Mouse (Mus musculus) ES-Bruce4 (cell line): ENCODE measurements around the gene Lyrm4. TPM values are rescaled to one million over a fixed set of nuclear protein-coding genes. Genes with fewer than 3 reads are reported as not detected.

Source experiments
- H3K27ac ChIP-seq: 2 replicates; pipeline ENCODE4 v1.5.1; 2012; ENCODE audit warnings: low read length, inconsistent platforms; ENCODE audit not compliant: insufficient read depth
- H3K27me3 ChIP-seq: 2 replicates; pipeline ENCODE4 v1.6.1; 2012; ENCODE audit warnings: mild to moderate bottlenecking, low read length, inconsistent platforms; ENCODE audit not compliant: control insufficient read depth, poor library complexity, insufficient read depth, severe bottlenecking
- H3K36me3 ChIP-seq: 2 replicates; pipeline ENCODE4 v1.6.1; 2012; ENCODE audit warnings: inconsistent platforms, mild to moderate bottlenecking, low read length, moderate library complexity; ENCODE audit not compliant: control insufficient read depth, poor library complexity, insufficient read depth, severe bottlenecking
- H3K4me1 ChIP-seq: one replicate; pipeline ENCODE4 v1.8.1; 2011; ENCODE audit warnings: low read length; ENCODE audit not compliant: control insufficient read depth, insufficient read depth
- H3K4me3 ChIP-seq: 2 replicates; pipeline ENCODE4 v1.5.1; 2011; ENCODE audit warnings: low read depth, mild to moderate bottlenecking, low read length
- H3K9ac ChIP-seq: 2 replicates; pipeline ENCODE4 v1.6.1; 2012; ENCODE audit warnings: low read depth, mild to moderate bottlenecking, inconsistent platforms; ENCODE audit not compliant: poor library complexity, severe bottlenecking
- H3K9me3 ChIP-seq: replicated peaks from 2 replicates; pipeline ENCODE4 v1.6.1; 2012; ENCODE audit warnings: mild to moderate bottlenecking, low read length, inconsistent platforms; ENCODE audit not compliant: control insufficient read depth, poor library complexity, insufficient read depth, severe bottlenecking
- CTCF ChIP-seq: IDR thresholded peaks from one replicate; pipeline ENCODE4 v1.8.1; 2011; ENCODE audit warnings: low read depth, low read length
- EP300 ChIP-seq: IDR thresholded peaks from 2 replicates; pipeline ENCODE4 v1.6.1; 2011; ENCODE audit warnings: low read depth, low read length; ENCODE audit not compliant: insufficient read depth
- POLR2A ChIP-seq: IDR thresholded peaks from one replicate; pipeline ENCODE4 v1.8.1; 2011; ENCODE audit warnings: low read length; ENCODE audit not compliant: insufficient read depth
- polyA plus RNA-seq: library from polyadenylated mRNA; stranded (reverse); fragments of >200 nt; gene quantifications from 2 replicates; pipeline ENCODE4 v1.2.4, GENCODE M21; 2011; ENCODE audit warnings: low read depth; ENCODE audit not compliant: missing spikeins, insufficient read depth, insufficient read length

Gene Lyrm4
- polyA plus RNA-seq, 1 experiment = 8.5 TPM

DNA sequence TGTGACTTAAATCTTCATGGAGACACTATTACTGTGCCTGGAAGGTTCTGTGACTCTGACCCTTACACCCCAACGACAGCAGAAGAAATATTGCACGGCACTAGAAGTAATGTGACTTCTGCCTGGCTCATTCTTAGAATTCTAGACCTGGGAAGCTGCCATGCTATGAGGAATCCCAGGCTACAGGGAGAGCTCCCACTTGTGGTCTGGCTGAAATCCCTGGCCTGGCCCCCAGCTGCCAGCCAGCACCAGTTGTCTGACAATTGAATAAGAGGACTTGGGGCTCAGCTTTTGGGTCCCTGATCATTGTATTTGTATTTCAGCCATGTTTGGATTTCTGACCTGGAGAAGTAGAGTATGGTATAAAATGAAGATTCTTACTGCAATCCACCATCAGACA lies 99.3 kb downstream of the Lyrm4 start:
- no peak for TF ChIP-seq CTCF
- no peak for TF ChIP-seq POLR2A
- no peak for TF ChIP-seq EP300
- H3K9ac ChIP-seq = no peak overlapping the region
- H3K9me3 ChIP-seq = no peaks in the 10 kb centered on the region
- no peaks in the 10 kb centered on the region for H3K27me3 ChIP-seq
- no peaks in the 10 kb centered on the region for H3K36me3 ChIP-seq
- no peaks in the 10 kb centered on the region for H3K4me1 ChIP-seq
- no peak overlapping the region for H3K4me3 ChIP-seq
- no peak overlapping the region for H3K27ac ChIP-seq

DNA sequence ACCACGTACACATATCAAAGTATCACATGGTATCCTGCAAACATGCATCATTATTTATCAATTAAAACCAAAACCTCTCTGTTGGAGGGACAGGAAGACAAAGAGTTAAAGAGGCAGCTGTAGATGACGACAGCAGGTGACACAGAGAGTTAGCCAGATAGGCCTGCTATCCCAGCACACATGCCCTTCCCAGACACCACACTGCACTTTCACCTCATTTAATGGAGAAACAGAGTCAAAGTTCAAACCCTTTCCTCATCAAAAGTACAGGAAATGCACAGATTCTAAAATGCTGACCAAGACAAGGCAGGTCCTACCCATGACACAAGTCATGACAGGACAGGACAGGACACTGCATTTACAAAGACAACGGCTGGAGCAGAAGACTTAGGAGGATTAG lies 101.7 kb downstream of the Lyrm4 start:
- no peak for TF ChIP-seq CTCF
- no peak for TF ChIP-seq POLR2A
- no peak for TF ChIP-seq EP300
- Histone ChIP-seq H3K9ac (no peak overlapping the region), H3K27me3 (no peaks in the 10 kb centered on the region), H3K27ac (no peak overlapping the region), H3K36me3 (no peaks in the 10 kb centered on the region), H3K4me3 (no peak overlapping the region), H3K4me1 (peaks cover 2% of the 10 kb centered on the region), H3K9me3 (no peaks in the 10 kb centered on the region)

DNA sequence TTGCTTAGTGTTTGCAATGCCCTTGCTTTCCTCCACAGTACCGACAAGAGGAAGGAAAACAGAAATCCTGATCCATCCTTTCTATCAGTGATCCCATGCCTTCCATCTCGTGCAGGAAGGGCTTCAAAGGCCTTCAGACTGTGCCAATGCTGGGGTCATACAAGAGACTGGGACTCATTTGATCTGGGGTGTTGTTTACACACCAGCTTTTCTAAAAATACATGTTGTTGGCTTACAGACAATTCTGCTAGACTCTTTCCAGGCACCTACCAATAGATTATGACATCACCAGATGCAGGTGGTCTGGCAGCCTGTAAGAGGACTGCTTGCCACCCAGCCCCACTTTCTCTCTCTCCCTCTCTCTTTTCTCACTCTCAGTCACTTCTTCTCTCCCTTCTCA lies 107.3 kb downstream of the Lyrm4 start:
- H3K36me3 ChIP-seq = no peaks in the 10 kb centered on the region
- no peak overlapping the region for H3K27ac ChIP-seq
- no peaks in the 10 kb centered on the region for H3K9me3 ChIP-seq
- no peak overlapping the region for H3K9ac ChIP-seq
- H3K27me3 ChIP-seq = no peaks in the 10 kb centered on the region
- no peak overlapping the region for H3K4me3 ChIP-seq
- peaks cover 2% of the 10 kb centered on the region for H3K4me1 ChIP-seq
- TF ChIP-seq POLR2A = no peak
- no peak for TF ChIP-seq EP300
- no peak for TF ChIP-seq CTCF

GRCm38 (mm10) chr13:36000798-36001197 lies 116.5 kb downstream of the Lyrm4 start:
- TF ChIP-seq CTCF (no peak), POLR2A (no peak), EP300 (no peak)
- H3K27me3 ChIP-seq = no peaks in the 10 kb centered on the region
- H3K36me3 ChIP-seq = no peaks in the 10 kb centered on the region
- H3K4me3 ChIP-seq = no peak overlapping the region
- H3K27ac ChIP-seq = no peak overlapping the region
- H3K9ac ChIP-seq = no peak overlapping the region
- H3K4me1 ChIP-seq = no peaks in the 10 kb centered on the region
- no peaks in the 10 kb centered on the region for H3K9me3 ChIP-seq

GRCm38 (mm10) chr13:35997606-35998005 lies 119.7 kb downstream of the Lyrm4 start:
- Histone ChIP-seq H3K9me3 (no peaks in the 10 kb centered on the region), H3K36me3 (no peaks in the 10 kb centered on the region), H3K9ac (no peak overlapping the region), H3K4me1 (no peaks in the 10 kb centered on the region), H3K4me3 (no peak overlapping the region), H3K27ac (no peak overlapping the region), H3K27me3 (no peaks in the 10 kb centered on the region)
- no peak for TF ChIP-seq EP300
- no peak for TF ChIP-seq CTCF
- no peak for TF ChIP-seq POLR2A

DNA sequence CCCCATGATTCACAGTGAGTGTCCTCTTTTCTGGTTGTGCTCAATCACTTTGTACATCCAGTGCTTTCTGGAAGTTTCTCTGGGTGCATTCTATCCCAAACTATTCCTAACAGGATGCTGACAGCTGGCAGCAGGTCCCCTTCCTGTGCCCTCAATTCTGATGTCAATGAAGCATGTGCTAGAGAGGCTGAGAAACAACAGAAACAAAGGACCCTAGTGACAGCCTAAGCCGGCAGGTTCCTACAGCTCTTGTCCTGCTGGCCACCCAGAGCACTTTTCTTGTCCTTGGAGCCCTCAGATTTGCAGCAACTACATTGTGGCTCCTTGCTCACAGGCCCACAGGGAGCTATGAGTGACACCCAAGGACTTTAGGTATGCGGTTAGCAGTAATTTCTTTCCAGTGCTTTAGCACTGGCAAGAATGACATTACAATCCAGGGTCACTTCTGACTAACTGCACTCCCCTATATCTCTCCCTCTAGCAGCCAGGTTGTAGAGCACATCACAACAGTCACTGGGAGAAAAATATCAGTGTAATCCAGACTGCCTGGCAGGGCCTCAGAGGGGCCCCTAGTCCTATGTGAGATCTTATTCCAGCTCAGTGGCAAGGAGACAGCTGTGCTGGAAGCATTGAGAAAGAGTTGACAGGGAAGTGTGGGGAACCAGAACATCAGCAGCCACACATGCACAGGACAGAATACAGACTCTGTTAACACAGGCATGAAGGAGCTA lies 121.5 kb downstream of the Lyrm4 start:
- Histone ChIP-seq H3K9ac (no peak overlapping the region), H3K4me3 (no peak overlapping the region), H3K4me1 (no peaks in the 10 kb centered on the region), H3K9me3 (no peaks in the 10 kb centered on the region), H3K27ac (no peak overlapping the region), H3K36me3 (no peaks in the 10 kb centered on the region), H3K27me3 (no peaks in the 10 kb centered on the region)
- no peak for TF ChIP-seq EP300
- TF ChIP-seq CTCF = no peak
- TF ChIP-seq POLR2A = no peak

- H3K27ac ChIP-seq = no peak overlapping the region
These were observed 122.1 kb downstream of the Lyrm4 start for GRCm38 (mm10) chr13:35995231-35995630.

More at GRCm38 (mm10) chr13:35995231-35995630, 122.1 kb downstream of the Lyrm4 start:
- TF ChIP-seq EP300 (no peak), POLR2A (no peak), CTCF (no peak)
- Histone ChIP-seq H3K4me1 (no peaks in the 10 kb centered on the region), H3K36me3 (no peaks in the 10 kb centered on the region), H3K9ac (no peak overlapping the region), H3K9me3 (no peaks in the 10 kb centered on the region), H3K4me3 (no peak overlapping the region), H3K27me3 (no peaks in the 10 kb centered on the region)
